ENCODE assay signal across 20 mouse cellular contexts in genomic region chrX:70953022-70953421, GRCm38 (mm10).
"Had no signal": no experiment of that assay in that cellular context is flagged by ENCODE, and none has a peak within 500 bp of the region (broad histone marks: within the 10 kb centered on the region; RNA-seq: fewer than 3 reads in every experiment).

No protein-coding gene starts in this region.

- DNase-seq: lung, adult 18-20 months; lung, embryonic 14.5 days; lung, postnatal 10 days; lung, postnatal 4 days; midbrain, embryonic 14.5 days; retina, postnatal 1 day; right cerebral cortex, adult 18-20 months; right cerebral cortex, postnatal 25 days; right cerebral cortex, postnatal 4 days; thymus, adult 2 months; thymus, postnatal 25 days; thymus, postnatal 4 days had no signal

- H3K9me3 ChIP-seq: midbrain, embryonic 10.5 days; midbrain, embryonic 12.5 days; neural tube, embryonic 13.5 days; neural tube, embryonic 15.5 days; stomach, embryonic 15.5 days had no signal

- H3K27ac ChIP-seq: midbrain, embryonic 10.5 days; midbrain, embryonic 12.5 days; neural tube, embryonic 13.5 days; neural tube, embryonic 15.5 days; stomach, embryonic 15.5 days; stomach, postnatal 0 days had no signal

- H3K4me2 ChIP-seq: lung, embryonic 14.5 days; midbrain, embryonic 12.5 days; neural tube, embryonic 13.5 days; neural tube, embryonic 15.5 days; stomach, embryonic 15.5 days had no signal

- H3K27me3 ChIP-seq: midbrain, embryonic 12.5 days; neural tube, embryonic 13.5 days; neural tube, embryonic 15.5 days; stomach, embryonic 15.5 days had no signal

- H3K9ac ChIP-seq: lung, embryonic 14.5 days; midbrain, embryonic 12.5 days; neural tube, embryonic 13.5 days; neural tube, embryonic 15.5 days; stomach, embryonic 15.5 days had no signal

- H3K4me1 ChIP-seq: midbrain, embryonic 10.5 days; midbrain, embryonic 12.5 days; neural tube, embryonic 13.5 days; neural tube, embryonic 15.5 days; stomach, embryonic 15.5 days had no signal

- ATAC-seq: midbrain, embryonic 16.5 days had no signal

- H3K36me3 ChIP-seq: midbrain, embryonic 10.5 days; midbrain, embryonic 12.5 days; neural tube, embryonic 13.5 days; neural tube, embryonic 15.5 days; stomach, embryonic 15.5 days had no signal

- H3K4me3 ChIP-seq: midbrain, embryonic 10.5 days; midbrain, embryonic 12.5 days; myocyte; neural tube, embryonic 13.5 days; neural tube, embryonic 15.5 days; stomach, embryonic 15.5 days had no signal
